Mouse (Mus musculus): ENCODE results near the gene Dnaaf5.

The Dnaaf5 gene

DNA sequence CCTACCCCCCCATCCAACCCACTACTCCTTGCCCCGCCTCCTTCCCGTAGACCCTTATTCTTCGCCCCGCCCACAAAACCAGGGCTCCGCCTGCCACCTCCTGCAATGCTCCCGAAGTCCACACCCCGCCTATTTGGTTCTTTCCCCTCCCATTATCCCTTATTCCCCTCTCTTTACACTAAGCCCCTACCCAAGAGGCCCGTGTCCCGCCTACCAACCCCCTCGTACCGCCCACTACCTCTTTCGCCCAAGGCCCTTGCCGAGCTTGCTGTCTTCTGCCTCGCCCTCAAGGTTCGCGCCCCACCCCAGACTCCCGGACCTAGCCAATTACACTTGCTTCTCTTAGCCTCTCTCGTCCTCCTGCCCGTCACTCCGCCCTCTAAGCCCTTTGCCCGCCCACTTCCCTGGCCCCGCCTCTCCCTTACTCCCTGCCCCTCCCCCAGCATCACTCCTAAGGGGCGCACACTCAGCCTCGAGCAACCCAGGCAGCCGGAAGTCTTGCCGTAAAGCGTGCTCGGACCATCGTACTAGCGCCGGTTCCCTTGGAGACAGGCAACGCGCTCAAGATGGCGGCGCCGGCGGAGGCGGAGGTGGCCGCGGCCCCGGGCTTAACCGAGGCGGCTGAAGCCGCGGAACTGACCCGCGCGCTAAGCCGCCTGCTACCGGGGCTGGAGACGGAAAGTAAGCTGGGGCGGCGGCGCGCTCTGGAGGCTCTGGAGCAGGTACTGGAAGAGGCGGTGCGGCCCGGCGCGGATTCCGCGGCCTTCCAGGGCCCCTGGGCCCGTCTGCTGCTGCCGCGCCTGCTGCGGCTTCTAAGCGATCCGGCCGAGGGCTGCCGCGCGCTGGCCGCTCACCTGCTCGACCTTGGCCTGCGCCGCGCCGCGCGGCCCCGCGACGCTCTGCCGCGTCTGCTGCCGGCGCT is at the start of gene Dnaaf5, which contains the start of gene Prkar1b:
TSS of gene Dnaaf5 (plus strand) at position 543 of the 922 bp plus-strand sequence.
TSS of gene Prkar1b (minus strand) at position 321 of the 922 bp plus-strand sequence.
- DNase-seq = peak; percentile 97 to 99

DNA sequence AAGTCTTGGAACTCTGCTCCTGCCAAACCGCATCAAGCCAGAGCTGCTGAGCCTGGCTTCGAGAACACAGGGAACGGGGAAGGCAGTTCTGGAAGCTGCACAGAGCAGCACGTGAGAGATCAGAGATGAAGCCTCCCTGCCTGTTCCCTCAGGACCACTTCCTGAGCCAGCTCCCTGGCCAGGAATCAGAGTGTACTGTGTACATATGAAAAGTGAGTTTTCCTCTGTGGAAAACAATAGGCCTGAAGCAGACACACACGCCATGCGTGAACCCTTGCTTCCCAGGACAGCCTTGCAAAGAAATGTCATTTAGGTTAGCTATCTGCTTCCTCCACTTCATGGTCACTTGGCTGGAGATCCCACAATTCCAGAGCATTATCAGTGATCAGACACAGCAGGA is 48.2 kb upstream of the Dnaaf5 start:
- no peak for DNase-seq

DNA sequence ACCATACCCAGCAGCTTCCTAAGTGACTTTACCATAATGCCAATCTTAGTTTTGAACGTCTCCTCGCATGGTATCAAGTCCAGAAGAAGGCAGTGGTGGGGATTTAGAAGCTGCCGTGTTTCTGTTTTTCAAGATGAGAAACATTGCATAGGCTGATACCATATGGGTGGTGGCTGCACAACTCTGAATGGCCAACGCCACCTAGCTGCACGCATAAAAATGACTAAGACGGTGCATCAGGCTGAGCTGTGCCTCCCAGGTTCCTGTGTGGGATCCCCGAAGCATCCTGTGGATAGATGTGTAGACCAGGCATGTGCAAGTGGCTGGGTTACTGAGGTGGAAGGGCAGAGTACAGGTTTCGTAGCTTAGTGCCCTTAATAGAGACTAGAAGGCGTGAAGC is 42.2 kb upstream of the Dnaaf5 start:
- DNase-seq = no peak

DNA sequence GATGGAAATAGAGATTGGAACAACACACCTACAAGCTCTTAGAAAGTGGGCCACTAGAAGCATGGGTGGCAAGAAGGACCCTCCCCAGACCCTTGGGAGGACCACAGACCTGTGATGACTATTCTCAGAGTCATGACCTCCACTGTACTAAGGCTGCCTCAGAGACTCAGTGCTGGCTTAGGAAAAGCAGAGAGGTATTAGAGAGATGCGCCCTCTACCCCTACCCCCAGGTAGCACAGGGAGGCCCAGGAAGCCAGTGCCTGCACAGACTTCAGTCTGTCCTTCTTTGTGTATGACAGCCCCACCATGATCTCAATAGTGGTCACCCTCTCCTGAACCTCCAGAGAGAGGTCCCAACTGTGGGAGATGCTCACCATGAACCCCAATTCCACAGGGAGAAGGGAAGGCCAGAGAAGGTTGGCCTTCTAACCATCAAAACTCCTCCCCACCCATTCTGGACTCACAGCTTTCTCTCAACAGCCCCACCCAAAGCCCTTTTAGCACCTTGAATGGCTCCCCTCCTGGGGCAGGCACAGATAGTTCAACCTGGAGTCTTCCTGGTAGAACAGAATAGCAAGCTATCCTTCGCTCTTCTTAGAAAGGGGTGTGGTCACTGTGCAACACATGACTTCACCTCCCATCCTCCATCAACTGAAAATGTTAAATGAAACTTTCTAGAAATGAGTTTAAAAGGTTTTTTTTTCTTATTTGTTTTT is 39.7 kb upstream of the Dnaaf5 start:
- DNase-seq = no peak

DNA sequence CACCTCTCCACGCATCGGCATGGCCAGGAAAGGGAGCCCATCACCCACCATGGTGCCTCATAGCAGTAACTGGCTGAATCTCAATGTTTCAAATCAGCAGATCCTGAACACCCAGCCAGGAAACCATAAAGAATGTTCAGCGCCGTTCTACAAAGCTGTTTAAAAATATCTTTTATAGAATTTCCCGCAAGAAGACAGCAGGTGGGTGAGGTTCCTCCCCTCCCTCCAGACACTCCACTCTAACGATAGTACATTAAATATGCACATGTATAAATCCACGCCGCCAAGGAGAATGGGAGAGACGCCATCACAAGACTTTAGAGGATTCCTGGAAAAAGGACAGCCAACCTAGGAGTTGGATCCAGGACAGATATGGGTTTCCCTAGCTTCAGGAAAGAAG is 38.0 kb upstream of the Dnaaf5 start:
- no peak for DNase-seq

DNA sequence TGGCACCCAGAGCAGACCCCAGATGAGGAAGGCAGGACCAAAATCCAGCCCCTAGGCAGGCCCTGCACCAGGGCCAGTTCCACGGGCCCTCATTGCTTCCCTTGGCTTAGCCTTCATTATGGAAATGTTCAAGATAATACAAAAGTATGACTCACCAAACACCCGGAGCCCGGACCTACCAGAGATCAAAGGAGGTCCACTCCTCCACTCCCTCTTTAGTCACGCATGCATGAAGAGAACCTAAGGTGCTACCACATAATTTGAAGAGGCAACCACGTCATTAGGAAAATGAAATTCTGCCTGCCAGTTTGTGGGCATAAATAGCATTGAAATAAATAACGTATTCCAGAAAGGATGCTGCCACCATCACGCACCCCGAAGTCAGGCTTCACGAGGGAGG is 37.6 kb upstream of the Dnaaf5 start:
- DNase-seq = no peak

DNA sequence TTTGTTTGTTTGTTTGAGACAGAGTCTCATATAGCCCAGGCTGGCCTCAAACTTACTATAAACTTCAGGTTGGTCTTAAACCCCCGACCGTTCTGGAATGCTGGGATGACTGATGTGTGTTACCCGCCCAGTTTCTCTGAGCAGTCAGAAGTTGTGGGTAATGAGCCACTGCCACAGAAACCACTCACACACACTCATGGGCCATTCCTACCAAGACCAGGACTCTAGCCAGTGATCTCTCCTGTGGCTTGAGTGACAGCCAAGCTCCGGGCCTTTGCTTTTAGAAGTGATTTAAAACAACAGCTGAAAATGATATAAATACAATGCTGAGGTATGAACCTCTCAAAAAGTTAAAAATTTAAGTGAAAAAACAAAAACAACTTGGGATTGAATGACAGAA is 35.1 kb upstream of the Dnaaf5 start:
- no peak for DNase-seq

DNA sequence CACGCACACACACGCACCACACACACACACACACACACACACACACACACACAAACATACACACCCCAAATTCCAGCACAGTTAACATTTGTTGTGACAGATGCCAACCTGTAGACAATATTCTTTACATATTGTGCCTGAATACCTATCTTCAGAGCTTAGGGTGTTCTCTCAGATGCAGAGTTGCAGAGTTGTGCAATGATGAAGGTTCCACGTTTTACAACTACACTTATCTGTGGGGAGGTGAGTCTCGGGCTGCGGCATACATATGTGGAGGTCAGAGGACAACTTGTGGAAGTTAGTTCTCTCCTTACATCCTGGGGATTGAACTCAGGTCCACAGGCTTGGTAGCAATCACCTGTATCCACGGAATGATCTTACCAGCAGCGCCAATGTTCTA is 34.5 kb upstream of the Dnaaf5 start:
- no peak for DNase-seq

DNA sequence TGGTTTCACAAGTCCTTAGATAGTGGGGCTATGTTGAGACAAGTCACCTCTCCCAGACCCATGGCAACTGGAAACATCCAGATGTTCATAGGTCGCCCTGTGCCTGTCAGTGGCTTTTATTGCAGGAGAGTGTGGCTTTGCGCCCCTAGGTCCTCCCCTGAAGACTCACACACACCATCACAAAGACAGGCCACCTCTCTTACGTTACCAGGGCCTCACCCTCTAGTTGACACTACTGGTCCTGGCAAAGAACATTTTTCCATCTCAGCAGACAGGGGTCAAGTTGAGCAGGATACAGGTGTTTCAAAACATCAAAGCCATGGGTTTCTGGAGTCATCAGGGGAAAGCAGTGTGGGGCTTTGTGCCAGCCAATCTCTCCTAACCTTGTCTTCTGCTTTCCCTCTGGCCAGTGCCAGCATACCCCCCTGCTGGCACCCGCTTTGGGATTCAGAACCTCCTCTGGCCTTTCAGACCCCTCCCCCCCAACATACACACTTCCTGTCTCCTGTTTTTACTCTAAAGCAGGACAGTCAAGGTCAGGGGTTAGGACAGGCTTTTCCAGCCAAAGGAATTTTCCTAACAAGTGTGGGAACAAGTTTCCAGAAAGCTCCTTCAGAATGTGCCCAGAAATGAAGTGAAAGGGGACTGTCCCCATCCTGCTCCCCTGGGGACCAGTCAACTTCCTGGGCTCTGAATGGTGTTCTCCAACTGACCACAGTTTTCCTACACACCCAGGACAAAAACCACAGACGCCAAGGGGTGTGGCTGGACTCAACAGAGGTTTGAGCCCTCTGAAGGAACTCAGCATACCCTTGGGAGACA is 31.7 kb upstream of the Dnaaf5 start:
- no peak for DNase-seq

DNA sequence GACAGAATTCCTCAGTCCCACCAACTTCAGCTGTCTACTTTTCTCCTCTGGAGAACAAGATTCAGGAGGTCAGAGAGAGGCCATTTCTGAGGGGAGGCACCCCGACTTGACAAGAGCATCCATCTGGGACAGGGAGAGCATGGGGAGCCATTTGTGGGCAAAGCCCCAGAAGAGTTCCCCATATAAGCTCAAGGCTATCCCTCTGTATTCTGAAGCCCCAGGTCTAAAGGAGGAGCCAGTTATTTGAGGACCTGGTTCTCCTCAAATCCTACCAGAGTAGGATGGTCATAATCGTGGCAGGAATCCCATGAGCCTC is 31.1 kb upstream of the Dnaaf5 start:
- DNase-seq = no peak

DNA sequence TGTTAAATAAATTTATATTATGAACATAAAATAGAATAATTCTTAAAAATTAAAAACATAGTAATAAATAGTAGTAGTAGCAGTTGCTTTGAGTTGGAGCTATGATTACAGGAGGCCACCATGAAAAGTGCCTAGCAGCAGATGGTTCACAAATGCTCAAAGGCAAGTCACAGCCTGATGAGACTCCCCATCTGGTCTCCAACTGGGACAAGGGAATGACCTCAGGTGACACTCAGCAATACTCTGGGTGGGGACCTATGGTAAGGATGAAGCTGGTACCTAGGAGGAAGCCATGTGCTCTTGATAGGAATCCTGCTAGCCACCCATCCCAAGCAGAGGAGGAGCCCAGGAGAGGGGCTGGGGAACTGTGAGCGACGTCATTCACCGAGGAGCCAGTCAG is 24.3 kb upstream of the Dnaaf5 start:
- DNase-seq = no peak

DNA sequence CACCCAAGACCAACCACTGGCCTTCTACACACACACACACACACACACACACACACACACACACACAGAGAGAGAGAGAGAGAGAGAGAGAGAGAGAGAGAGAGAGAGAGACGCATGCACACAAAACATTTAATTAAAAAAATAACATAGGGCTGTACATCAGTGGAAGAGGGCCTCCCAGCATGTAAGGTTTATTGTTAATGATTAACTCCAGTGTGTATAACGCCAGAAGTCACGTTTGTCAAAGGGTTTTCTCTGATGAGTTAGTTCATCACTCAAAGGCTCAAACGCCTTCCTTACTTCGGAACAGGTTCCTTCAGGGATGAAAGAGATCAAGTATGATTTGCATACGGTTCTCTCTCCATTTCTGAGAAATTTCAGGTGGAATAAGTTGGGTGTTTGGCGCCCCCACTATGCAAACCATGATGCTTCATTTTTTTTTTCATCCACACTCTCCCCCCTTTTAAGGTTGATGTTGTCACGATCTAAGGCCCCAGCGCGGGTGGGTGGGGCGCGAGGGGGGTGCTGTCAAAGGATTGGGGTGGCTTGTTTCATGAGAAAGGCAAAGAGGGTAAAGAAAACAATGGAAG is 21.5 kb upstream of the Dnaaf5 start:
- no peak for DNase-seq

DNA sequence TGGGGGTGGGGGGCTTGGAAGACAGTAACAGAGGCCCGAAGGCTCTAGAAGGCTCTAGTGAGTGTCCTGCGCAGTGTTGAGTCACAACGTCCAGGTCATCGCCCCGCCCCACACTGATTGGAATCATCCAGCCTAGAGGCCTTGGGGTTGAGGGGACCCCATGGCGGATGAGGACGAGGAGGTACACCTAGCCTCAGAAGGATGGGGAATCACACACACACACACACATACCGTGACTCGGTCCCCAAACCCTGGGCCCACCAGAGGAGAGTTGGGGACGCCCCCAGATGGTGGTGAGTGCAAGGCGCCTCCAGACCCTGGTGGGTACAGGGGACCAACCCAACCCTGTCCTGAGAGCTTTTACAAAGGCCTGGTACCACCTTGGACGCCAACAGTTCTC is 20.9 kb upstream of the Dnaaf5 start:
- DNase-seq = no peak

DNA sequence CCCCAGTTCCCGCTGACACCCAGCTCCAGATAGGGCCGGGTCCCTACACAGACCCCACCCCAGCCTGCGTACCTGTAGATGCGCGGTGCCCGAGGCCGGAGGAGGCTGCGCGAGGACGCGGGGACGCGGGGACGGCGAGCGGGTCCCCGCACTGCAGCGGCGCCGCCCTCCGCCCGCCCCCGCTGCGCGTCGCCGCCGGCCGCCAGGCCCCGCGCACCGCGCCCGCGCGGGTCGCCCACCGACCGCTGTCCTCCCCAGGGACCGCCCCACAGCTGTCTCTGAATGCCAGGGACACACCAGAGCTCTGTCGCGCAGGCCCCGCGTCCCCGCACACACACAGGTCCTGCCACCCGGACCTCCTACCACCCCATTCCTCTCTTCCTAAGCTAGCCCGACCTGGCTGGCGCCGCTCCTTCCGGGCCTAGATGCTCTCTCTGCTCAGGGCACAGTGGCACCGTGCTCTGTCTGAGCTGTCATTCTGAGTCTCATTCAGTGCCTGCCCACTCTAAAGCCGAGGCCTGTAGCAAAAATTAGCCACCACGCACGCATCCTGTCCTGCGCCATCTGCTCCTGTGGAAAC is 20.4 kb upstream of the Dnaaf5 start:
- no peak for DNase-seq

DNA sequence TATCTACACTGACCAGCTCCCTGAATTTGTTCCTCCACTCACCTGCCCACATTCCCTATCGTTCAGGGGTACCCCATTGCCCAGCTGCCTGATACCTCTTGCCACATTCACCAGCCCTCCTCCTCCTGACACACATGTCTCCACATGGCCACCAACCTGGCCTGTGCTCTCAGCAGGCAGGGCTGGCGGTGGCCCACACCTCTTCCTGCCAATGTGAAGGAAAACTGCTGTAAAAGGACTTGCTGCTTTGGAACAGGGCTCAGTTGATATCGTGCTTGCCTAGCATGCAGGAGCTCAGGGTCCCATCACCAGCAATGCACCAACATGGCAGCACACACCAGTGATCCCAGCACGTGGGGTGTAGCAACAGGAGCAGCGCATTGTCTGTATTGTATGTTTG is 19.7 kb upstream of the Dnaaf5 start:
- no peak for DNase-seq

DNA sequence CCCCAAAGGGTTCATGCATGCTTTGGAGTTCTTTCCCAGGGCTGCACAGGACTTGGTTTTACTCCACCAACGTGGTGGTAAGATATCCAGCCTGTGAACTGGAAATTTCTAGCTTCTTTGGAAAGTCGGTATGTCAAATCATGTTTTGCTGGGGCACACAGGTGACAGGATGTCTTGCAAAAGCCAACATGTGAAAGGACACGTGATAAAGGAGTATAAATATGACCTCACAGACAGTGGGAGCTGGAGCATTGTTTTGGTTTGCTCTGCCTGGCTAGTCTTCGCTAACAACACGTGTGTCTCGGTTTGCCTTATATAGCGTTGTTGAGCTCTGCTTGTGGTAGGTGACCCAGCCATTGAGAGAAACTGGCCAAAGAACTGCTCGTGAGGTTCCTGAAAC is 15.5 kb upstream of the Dnaaf5 start:
- DNase-seq = no peak

DNA sequence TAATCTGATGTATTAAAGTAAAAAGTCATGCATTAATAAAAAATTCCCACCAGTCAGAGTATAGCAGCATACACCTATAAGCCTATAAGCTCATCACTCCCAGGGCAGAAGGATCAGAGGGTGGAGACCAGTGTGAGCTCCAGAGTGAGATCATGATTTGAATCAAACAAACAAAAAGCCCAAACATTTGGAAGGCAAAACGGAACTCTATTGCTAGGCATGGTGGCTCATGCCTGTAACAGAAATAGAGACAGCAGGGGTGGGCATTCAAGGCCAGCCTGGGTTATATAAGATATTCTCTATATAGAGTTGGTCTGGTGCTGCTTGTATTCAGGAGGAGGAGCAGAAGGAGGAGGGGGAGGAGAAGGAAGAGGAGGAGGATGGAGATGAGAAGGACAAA is 13.7 kb upstream of the Dnaaf5 start:
- DNase-seq = no peak

DNA sequence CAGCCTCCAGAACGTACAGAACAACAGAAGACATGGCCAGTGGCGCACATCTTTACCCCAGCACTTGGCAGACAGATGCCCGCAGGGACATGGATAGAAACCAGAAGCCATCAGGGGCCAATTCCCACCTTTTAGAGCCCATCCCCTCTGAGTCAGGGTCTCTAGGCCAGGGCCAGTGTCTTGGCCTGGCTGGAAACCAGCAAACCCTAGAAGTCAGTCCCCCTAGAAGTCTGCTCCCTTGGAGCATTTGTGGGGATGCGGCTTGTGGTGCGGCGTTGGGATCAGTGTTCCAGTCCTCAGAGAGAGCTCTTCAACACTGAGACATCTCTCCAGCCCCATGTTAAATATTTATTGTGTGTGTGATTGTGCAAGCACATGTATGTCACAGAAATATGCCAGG is 12.8 kb upstream of the Dnaaf5 start:
- DNase-seq = no peak

DNA sequence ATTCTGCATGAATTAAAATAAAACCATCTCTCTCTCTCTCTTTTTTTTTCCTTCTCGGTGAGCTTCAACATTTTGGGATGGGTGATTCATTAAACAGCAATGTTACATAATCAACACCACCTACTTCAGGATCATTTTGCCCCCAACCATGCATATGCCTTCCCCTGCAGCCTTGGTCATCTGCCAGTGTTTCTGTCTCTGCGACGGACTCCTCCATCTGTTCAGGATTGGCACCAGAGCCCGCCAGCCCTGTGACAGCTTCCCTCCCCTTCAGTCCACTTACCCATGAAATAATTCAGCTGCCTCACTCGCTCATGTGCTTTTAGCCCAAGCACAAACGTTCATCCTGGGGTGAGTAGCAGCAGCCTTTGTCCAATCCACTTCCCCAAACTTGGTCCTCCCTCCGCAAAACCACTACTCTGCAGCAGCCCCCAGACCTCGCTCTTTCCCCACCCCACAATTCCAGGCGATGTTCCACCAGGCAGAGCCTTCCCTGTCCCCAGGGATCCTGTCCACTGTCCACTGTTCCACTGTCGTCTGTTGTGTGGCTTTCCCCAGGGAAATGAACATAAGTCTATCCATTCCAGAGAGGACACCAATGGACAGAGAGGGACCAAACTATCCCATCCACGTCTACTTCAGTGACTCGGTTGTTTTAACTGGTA is 11.6 kb upstream of the Dnaaf5 start:
- DNase-seq = no peak

DNA sequence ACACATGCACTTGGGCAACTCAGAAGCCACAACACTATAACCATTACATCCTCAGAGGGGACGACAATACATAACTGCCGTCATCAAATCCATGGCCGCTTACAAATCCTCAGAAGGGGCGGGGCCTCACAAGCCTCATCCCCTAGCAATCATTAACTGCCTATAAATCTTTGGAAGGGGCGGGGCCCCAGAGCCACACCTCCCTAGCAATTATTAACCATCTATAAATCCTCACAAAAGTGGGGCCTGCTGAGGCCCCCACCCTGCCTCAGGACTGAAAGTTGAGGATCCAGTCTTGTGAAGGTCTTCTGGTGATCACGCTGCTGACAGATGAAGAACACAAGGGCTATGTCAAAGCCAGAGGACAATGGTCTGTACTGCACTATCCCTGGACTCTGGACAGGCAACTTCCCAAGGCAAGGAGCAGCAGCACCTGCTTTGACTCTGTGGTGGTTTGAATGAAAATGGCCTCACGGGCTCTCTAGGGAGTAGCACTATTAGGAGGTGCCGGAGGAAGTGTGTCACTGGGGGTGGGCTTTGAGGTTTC is 11.0 kb upstream of the Dnaaf5 start:
- no peak for DNase-seq

DNA sequence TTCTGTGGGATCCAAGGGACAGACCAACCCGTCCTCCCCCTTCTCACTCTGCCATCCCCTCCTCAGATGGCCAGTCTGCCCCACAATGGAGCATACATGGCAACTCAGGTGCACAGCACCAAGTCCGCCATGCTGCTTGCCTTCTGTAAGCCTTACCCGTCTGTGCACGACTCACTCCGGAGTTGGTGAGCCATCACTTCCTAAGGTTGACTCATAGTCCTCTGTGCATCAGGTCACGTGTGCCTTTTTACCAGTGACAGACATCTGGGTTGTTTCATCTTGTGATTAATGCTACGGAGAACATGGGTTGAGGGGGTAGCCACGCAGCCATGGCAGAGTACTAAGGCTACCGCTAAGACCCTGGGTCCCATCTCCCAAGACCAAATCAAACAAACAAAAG is 9.4 kb upstream of the Dnaaf5 start:
- no peak for DNase-seq

DNA sequence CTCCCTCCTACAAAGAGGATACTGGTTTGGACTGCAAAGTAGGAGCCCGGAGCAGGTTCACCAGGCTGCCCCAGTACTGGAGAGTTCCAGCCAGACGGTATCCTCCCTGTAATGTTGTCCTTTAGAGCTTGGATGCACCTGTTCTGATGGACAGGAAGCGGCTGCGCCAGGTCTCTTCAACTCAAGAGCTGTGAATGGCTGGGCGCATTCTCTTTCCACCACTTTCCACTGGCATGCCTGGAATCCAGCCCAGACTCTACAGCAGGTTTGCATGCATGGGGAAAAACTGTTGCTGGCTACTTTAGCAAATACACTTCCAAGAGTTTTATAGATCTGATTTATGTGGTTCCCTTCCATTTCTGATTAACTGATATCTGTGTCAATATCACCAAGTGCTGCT is 8.7 kb upstream of the Dnaaf5 start:
- no peak for DNase-seq

All from kidney, adult 8-10 months (tissue).